Mouse (Mus musculus): Measurements from ENCODE around the gene Josd2.

The Josd2 gene

DNA sequence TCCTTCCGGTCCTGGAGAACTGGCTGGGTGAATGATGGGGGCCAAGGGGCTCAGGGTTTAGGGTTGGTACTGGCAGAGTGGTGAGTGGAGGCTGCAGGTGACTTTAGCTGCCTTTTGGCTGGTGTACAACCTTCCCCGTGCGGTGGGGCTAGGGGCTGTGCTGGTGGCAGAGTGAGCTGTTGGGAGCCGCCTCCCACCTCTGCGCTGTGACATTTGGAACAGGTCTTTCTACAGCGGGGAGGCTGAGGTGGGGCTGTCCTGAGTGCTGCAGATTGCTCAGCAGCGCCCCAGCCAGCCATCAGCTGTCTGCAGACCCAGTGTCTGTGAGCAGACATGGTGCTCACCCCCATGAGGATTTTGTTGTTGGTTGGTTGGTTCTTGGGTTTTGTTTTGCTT is 22.3 kb upstream of the Josd2 start:
- in situ Hi-C loops (cut with MboI; ENCODE audit: unreplicated experiment in 2 of 2), result no loop called here

- in situ Hi-C loops (cut with MboI; ENCODE audit: unreplicated experiment in 2 of 2), result no loop called here
Measured at GRCm38 (mm10) chr7:44446070-44446855, 21.5 kb upstream of the Josd2 start.

GRCm38 (mm10) chr7:44453256-44453655 is 14.5 kb upstream of the Josd2 start:
- in situ Hi-C loops (cut with MboI; ENCODE audit: unreplicated experiment in 2 of 2), result loop anchor here in 1 of 2 experiments (25.0 kb wide), 1 partner anchor 766 kb away; the partner anchor contains the start of gene Klk14

DNA sequence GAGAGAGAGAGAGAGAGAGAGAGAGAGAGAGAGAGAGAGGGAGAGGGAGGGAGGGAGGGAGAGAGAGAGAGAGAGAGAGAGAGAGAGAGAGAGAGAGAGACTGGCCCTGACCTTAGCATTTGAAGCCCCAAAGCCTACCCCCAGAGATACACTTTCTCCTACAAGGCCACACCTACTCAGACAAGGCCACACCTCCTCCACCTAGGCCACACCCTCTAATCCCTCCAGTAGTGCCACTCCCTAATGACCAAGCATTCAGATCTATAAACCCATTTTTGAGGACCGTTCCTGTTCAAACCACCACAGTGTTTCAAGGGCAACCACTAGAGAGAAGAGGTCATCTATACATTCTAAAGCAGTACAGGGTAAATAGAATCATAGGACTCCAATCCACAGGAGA is 11.5 kb upstream of the Josd2 start:
- in situ Hi-C loops (cut with MboI; ENCODE audit: unreplicated experiment in 2 of 2), result loop anchor here in 1 of 2 experiments (25.0 kb wide), 1 partner anchor 769 kb away; the partner anchor contains the start of gene Klk14

GRCm38 (mm10) chr7:44460067-44460466 is 7.7 kb upstream of the Josd2 start:
- in situ Hi-C loops (cut with MboI; ENCODE audit: unreplicated experiment in 2 of 2), result loop anchor here (10.0 to 25.0 kb wide), 3 partner anchors 75 to 773 kb away; partner anchors contain the start of genes 1700008O03Rik (in 1 of the 2), Klk14 (in 1 of the 2) and Syt3 (in 1 of the 2)

GRCm38 (mm10) chr7:44460767-44461502 is 6.8 kb upstream of the Josd2 start:
- in situ Hi-C loops (cut with MboI; ENCODE audit: unreplicated experiment in 2 of 2), result loop anchor here (10.0 to 25.0 kb wide), 3 partner anchors 76 to 774 kb away; partner anchors contain the start of genes 1700008O03Rik (in 1 of the 2), Klk14 (in 1 of the 2) and Syt3 (in 1 of the 2)

DNA sequence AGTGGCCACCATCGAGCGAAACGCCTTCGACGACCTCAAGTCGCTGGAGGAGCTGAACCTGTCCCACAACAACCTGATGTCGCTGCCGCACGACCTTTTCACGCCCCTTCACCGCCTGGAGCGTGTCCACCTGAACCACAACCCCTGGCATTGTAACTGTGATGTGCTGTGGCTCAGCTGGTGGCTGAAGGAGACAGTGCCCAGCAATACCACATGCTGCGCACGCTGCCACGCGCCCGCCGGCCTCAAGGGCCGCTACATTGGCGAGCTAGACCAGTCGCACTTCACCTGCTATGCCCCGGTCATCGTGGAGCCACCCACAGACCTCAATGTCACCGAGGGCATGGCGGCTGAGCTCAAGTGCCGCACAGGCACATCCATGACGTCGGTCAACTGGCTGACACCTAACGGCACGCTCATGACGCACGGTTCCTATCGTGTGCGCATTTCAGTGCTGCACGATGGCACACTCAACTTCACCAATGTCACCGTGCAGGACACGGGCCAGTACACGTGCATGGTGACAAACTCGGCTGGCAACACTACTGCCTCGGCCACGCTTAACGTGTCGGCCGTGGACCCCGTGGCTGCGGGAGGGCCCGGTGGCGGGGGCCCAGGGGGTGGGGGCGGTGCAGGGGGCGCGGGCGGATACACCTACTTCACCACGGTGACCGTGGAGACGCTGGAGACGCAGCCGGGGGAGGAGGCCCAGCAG is 6.1 kb upstream of the Josd2 start:
- in situ Hi-C loops (cut with MboI; ENCODE audit: unreplicated experiment in 2 of 2), result loop anchor here (10.0 to 25.0 kb wide), 3 partner anchors 77 to 774 kb away; partner anchors contain the start of genes 1700008O03Rik (in 1 of the 2), Klk14 (in 1 of the 2) and Syt3 (in 1 of the 2)

GRCm38 (mm10) chr7:44462218-44463055 is 5.3 kb upstream of the Josd2 start:
- in situ Hi-C loops (cut with MboI; ENCODE audit: unreplicated experiment in 2 of 2), result loop anchor here (10.0 to 25.0 kb wide), 3 partner anchors 78 to 775 kb away; partner anchors contain the start of genes 1700008O03Rik (in 1 of the 2), Klk14 (in 1 of the 2) and Syt3 (in 1 of the 2)

DNA sequence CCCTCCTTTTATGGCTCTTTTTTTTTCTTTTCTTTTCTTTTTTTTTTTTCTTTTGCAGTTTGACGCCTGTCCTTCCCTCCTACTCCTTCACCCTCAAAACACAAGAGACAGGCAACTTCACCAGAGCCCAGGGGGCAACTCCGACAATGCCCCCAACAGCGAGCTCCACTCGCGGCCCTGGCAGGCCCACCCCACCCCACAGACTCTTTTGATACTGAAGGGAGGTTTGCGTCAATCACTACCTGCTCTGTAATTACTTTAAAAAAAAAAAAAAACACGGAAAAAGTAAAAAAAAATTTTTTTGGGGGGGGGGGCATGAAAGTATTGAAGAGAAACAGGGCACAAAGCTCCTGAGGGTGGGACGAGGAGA is 4.7 kb upstream of the Josd2 start:
- in situ Hi-C loops (cut with MboI; ENCODE audit: unreplicated experiment in 2 of 2), result loop anchor here (10.0 to 25.0 kb wide), 3 partner anchors 78 to 776 kb away; partner anchors contain the start of genes 1700008O03Rik (in 1 of the 2), Klk14 (in 1 of the 2) and Syt3 (in 1 of the 2)

- in situ Hi-C loops (cut with MboI; ENCODE audit: unreplicated experiment in 2 of 2), result loop anchor here (10.0 to 25.0 kb wide), 3 partner anchors 79 to 776 kb away; partner anchors contain the start of genes 1700008O03Rik (in 1 of the 2), Klk14 (in 1 of the 2) and Syt3 (in 1 of the 2)
Measured at GRCm38 (mm10) chr7:44463556-44464225, 4.1 kb upstream of the Josd2 start.

DNA sequence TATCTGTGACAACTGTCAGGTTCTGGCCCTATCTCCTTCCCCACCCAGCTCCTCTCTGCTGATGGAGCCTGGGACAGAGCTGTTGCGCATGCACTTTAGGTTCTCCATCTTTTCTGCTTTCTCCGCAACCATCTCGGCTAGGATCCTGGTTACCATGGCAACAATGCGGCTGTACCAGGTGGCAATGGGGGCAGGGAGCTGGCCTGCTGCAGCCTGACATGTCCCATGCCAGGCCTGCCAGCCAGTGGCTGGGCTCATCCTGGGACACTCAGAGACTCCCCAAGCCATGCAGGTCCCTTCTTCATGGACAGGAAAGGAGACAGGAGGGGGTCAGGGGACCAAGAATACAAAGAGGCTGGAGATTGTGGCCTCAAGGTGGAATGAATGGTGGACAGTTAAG is 3.3 kb upstream of the Josd2 start:
- in situ Hi-C loops (cut with MboI; ENCODE audit: unreplicated experiment in 2 of 2), result loop anchor here (10.0 to 25.0 kb wide), 3 partner anchors 80 to 777 kb away; partner anchors contain the start of genes 1700008O03Rik (in 1 of the 2), Klk14 (in 1 of the 2) and Syt3 (in 1 of the 2)

DNA sequence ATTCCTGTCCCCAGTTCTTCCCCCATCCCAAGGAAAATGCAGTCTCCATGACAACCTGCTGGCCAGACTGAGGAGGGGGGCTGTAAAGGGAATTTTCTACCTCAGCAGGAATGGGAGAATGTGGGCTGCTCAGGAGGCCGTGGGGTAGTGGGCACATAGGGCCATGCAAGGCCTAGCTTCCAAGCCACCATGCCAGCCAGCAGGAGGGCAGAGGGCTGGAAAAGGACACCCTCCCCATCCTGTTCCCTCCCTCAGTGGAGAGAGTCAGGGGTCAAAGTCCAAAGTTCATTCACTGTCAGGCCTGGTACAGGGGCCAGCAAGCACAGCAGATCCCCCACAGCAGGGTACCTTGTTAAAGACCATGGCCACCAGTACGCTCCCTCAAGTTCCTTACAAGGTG is 2.7 kb upstream of the Josd2 start, which contains the start of gene Aspdh:
Aspdh (plus strand) TSS at position 281 of the 400 bp plus-strand sequence.
- in situ Hi-C loops (cut with MboI; ENCODE audit: unreplicated experiment in 2 of 2), result loop anchor here (10.0 to 25.0 kb wide), 3 partner anchors 80 to 778 kb away; partner anchors contain the start of genes 1700008O03Rik (in 1 of the 2), Klk14 (in 1 of the 2) and Syt3 (in 1 of the 2)

DNA sequence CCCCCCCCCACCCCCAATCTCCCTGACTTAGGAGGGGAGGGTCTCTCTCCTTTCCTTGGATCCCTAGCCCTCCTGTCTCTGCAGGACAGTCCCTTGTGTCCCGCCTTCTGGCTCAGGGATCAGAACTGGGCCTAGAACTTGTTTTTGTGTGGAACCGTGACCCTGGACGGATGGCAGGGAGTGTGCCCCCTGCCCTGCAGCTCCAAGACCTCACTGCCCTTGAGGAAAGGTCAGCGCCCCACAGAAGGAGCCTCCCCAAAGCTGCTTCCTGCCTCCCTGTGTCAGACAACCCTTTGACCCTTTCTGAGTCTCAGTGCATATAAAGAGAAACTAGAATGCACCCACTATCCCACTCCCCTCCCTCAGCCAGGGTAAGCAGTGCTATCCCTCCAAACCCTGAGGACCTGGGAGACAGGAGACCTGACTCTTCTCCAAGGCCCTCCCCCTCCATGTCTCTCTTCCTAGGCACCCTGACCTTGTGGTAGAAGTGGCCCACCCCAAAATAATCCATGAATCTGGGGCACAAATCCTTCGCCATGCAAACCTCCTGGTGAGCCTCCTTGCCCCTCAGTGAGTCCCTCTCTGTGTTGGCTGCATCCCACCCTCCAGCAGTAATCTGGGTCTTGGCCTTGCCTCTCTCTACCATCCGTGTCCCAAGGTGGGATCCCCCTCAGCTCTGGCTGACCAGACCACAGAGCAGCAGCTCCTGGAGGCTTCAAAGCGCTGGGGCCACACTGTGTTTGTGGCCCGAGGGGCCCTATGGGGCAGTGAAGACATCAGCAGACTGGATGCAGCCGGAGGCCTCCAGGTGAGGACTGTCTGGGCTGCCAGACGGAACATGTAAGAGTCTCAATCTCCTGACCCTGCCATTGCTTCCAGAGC is 1.5 kb upstream of the Josd2 start:
- in situ Hi-C loops (cut with MboI; ENCODE audit: unreplicated experiment in 2 of 2), result loop anchor here (10.0 to 25.0 kb wide), 3 partner anchors 81 to 779 kb away; partner anchors contain the start of genes 1700008O03Rik (in 1 of the 2), Klk14 (in 1 of the 2) and Syt3 (in 1 of the 2)

DNA sequence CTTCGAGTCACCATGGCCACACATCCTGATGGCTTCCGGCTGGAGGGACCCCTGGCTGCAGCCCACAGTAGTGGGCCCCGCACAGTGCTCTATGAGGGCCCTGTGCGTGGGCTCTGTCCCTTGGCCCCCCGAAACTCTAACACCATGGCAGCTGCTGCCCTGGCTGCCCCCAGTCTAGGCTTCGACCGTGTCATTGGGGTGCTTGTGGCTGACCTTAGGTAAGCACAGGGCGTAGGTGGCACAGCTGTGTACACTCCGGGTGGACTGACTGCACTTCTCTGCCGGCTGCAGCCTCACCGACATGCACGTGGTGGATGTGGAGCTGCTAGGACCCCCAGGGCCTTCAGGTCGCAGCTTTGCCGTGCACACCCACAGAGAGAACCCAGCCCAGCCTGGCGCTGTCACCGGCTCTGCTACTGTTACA is 880 bp upstream of the Josd2 start:
- in situ Hi-C loops (cut with MboI; ENCODE audit: unreplicated experiment in 2 of 2), result loop anchor here (10.0 to 25.0 kb wide), 3 partner anchors 82 to 780 kb away; partner anchors contain the start of genes 1700008O03Rik (in 1 of the 2), Klk14 (in 1 of the 2) and Syt3 (in 1 of the 2)

GRCm38 (mm10) chr7:44468644-44469285 is 985 bp downstream of the Josd2 start:
- in situ Hi-C loops (cut with MboI; ENCODE audit: unreplicated experiment in 2 of 2), result loop anchor here (10.0 to 25.0 kb wide), 3 partner anchors 84 to 781 kb away; partner anchors contain the start of genes 1700008O03Rik (in 1 of the 2), Klk14 (in 1 of the 2) and Syt3 (in 1 of the 2)

All from v-Abl transformed pro-B cells (cell line).